Mouse (Mus musculus): ENCODE results near the gene Htr3a. TPM values are rescaled to one million over a fixed set of nuclear protein-coding genes. Genes with fewer than 3 reads are reported as not detected.
A peak's percentile ranks its signal among the peaks of the same experiment; 100 is the strongest.

The Htr3a gene
- polyA plus RNA-seq, 1 experiment from 2014 or later: not detected

DNA sequence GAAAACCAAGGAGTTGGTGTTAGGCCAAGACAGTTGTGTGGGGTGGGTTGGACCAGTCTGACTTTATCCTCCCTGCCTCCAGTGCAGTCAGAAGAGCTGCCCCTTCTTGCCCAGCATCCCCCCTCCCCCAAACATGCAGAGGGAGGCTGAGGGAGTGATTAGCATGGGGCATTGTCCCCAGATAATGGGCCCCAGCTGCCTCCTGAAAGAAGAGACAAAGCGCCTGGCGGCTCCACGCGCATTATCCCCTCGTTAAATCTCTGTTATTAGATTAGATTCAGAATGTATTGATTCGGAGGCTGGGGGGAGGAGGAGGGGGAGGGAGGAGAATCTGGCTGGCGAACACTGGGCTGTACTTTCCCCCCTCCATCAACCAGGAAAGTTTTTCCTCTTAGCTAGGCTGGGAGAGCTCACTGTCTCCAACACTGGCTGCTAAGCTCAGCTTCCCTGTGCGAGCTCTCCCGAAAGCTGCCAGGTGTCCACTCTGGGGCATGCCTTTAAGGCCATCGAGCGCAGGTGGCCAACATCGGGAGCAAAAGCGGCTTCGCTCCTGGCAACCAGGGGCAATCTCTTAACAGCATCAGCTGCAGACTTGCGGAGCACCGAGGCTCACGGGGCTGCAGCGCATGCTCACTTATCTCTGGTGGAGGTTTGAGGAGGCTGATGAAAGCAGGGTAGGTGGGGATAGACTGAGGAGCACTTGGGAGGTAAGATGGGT lies 14.9 kb downstream of the Htr3a start:
- 17% methylated on average over 18 of the region's 18 CpGs for WGBS
- Histone ChIP-seq H3K4me3 (ENCODE audit: low read depth, low read length) (no peak overlapping the region), H3K27me3 (ENCODE audit: control insufficient read depth, insufficient read depth, low read length) (no peaks in the 10 kb centered on the region), H3K36me3 (ENCODE audit: control insufficient read depth, insufficient read depth, low read length) (no peaks in the 10 kb centered on the region), H3K9me3 (ENCODE audit: control insufficient read depth, low read length) (no peaks in the 10 kb centered on the region), H3K4me1 (ENCODE audit: control insufficient read depth, insufficient read depth, low read length) (0 out of 2 replicates have a peak, but pooled peaks cover 3% of the 10 kb centered on the region), H3K27ac (ENCODE audit: low read depth, low read length) (peak overlapping the region; percentile 77), H3K9ac (ENCODE audit: low read length) (no peak overlapping the region), H3K4me2 (ENCODE audit: low read depth) (peak overlapping the region; percentile 34)
- DNase-seq (ENCODE audit: low spot score): peak; percentile 80
- peak; percentile 89 for ATAC-seq (ENCODE audit: insufficient read depth, low FRiP score, low TSS enrichment)

DNA sequence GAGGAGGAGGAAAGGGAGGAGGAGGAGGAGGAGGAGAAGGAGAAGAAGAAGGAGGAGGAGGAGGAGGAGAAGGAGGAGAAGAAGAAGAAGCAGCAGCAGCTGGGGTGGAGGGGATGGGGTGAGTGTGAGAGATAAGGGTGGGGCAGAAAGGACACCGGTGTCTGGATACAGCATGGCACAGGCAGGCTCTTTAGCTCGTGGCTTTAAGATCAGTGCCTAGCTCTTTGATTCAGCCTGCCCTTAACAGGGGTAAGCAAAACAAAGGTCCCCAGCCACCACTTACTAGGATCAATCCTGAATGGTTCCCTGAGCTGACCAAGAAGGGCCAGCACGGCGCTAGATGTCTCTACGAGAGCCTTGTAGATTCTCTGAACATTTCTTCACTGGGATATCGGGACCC lies 16.1 kb downstream of the Htr3a start:
- no peak for DNase-seq (ENCODE audit: low spot score)
- Histone ChIP-seq H3K4me2 (ENCODE audit: low read depth) (no peak overlapping the region), H3K4me3 (ENCODE audit: low read depth, low read length) (no peak overlapping the region), H3K9ac (ENCODE audit: low read length) (no peak overlapping the region), H3K27ac (ENCODE audit: low read depth, low read length) (no peak overlapping the region), H3K9me3 (ENCODE audit: control insufficient read depth, low read length) (no peaks in the 10 kb centered on the region), H3K27me3 (ENCODE audit: control insufficient read depth, insufficient read depth, low read length) (no peaks in the 10 kb centered on the region), H3K36me3 (ENCODE audit: control insufficient read depth, insufficient read depth, low read length) (no peaks in the 10 kb centered on the region), H3K4me1 (ENCODE audit: control insufficient read depth, insufficient read depth, low read length) (0 out of 2 replicates have a peak, but pooled peaks cover 3% of the 10 kb centered on the region)
- no peak for ATAC-seq (ENCODE audit: insufficient read depth, low FRiP score, low TSS enrichment)
- 71% methylated on average over 6 of the region's 6 CpGs for WGBS

DNA sequence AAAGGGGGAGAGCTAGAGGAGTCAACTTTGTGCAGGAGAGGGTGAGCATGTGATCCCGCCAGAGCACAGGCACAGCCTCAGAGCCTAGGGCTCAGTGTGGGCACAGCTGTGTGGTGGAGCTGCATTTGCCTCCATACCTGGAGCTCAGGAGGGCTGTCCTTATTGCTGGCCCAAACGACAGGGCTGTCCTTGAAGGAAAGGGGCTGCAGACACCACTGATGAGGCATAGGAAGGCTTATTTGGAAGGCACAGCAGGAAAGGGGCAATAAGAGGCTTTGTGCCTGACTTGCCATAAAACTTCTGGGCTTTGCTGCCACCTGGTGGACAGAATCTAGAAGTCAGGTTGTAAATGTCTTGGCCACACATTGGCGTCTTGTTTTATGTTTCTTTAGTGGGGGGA lies 16.9 kb downstream of the Htr3a start:
- ATAC-seq (ENCODE audit: insufficient read depth, low FRiP score, low TSS enrichment): no peak
- H3K27me3 ChIP-seq (ENCODE audit: control insufficient read depth, insufficient read depth, low read length): no peaks in the 10 kb centered on the region
- WGBS: 23% methylated on average over 3 of the region's 3 CpGs
- H3K9me3 ChIP-seq (ENCODE audit: control insufficient read depth, low read length): no peaks in the 10 kb centered on the region
- H3K9ac ChIP-seq (ENCODE audit: low read length): no peak overlapping the region
- DNase-seq (ENCODE audit: low spot score): peak; percentile 83
- H3K36me3 ChIP-seq (ENCODE audit: control insufficient read depth, insufficient read depth, low read length): no peaks in the 10 kb centered on the region
- H3K4me3 ChIP-seq (ENCODE audit: low read depth, low read length): no peak overlapping the region
- H3K27ac ChIP-seq (ENCODE audit: low read depth, low read length): no peak overlapping the region
- H3K4me1 ChIP-seq (ENCODE audit: control insufficient read depth, insufficient read depth, low read length): 0 out of 2 replicates have a peak, but pooled peaks cover 3% of the 10 kb centered on the region
- H3K4me2 ChIP-seq (ENCODE audit: low read depth): no peak overlapping the region

DNA sequence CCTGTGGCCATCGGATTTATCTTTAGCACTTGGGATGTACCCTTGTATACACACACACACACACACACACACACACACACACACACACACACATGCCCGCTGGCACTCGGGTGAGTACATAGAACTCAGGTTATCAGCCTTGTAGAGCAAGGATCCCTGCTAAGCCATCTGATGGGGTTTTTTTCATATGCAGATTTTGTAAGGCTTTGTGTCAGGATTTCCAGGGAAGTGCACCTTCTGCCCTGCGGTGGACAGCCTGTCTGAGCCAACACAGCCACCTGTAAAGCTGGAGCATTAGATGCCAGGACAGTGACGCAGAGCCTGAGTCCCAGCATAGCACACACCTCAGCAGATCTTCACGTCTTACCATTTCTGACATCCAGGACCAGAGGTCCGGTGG lies 21.8 kb downstream of the Htr3a start:
- ATAC-seq (ENCODE audit: insufficient read depth, low FRiP score, low TSS enrichment): no peak
- no peaks in the 10 kb centered on the region for H3K27me3 ChIP-seq (ENCODE audit: control insufficient read depth, insufficient read depth, low read length)
- H3K36me3 ChIP-seq (ENCODE audit: control insufficient read depth, insufficient read depth, low read length): no peaks in the 10 kb centered on the region
- no peaks in the 10 kb centered on the region for H3K4me1 ChIP-seq (ENCODE audit: control insufficient read depth, insufficient read depth, low read length)
- no peak overlapping the region for H3K27ac ChIP-seq (ENCODE audit: low read depth, low read length)
- H3K4me3 ChIP-seq (ENCODE audit: low read depth, low read length): no peak overlapping the region
- H3K9me3 ChIP-seq (ENCODE audit: control insufficient read depth, low read length): no peaks in the 10 kb centered on the region
- no peak overlapping the region for H3K9ac ChIP-seq (ENCODE audit: low read length)
- H3K4me2 ChIP-seq (ENCODE audit: low read depth): no peak overlapping the region
- WGBS: 75% methylated on average over 7 of the region's 7 CpGs
- DNase-seq (ENCODE audit: low spot score): no peak

DNA sequence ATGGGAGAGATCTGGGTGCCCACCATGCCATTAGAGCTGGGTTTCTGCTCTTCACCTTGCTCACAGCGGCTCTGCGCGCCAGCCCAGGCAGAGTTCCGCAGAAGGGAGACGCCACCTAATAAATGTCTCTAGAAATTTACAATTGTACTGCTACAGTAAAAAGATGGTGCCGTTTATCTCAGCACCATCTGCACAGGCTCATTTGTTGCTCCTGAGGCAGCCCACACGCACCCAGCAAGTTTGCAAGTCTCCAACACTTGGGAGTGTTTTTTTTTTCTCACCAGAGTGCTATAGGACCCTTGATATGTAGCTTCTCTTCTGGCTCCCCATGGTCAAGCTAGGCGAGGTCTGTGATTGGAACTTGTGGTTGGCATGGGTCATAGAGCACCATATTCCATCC lies 38.0 kb downstream of the Htr3a start:
- Histone ChIP-seq H3K4me3 (ENCODE audit: low read depth, low read length) (no peak overlapping the region), H3K4me1 (ENCODE audit: control insufficient read depth, insufficient read depth, low read length) (no peaks in the 10 kb centered on the region), H3K27ac (ENCODE audit: low read depth, low read length) (no peak overlapping the region), H3K36me3 (ENCODE audit: control insufficient read depth, insufficient read depth, low read length) (no peaks in the 10 kb centered on the region), H3K4me2 (ENCODE audit: low read depth) (no peak overlapping the region), H3K9ac (ENCODE audit: low read length) (no peak overlapping the region), H3K9me3 (ENCODE audit: control insufficient read depth, low read length) (no peaks in the 10 kb centered on the region), H3K27me3 (ENCODE audit: control insufficient read depth, insufficient read depth, low read length) (no peaks in the 10 kb centered on the region)
- ATAC-seq (ENCODE audit: insufficient read depth, low FRiP score, low TSS enrichment): no peak
- WGBS: 75% methylated on average over 8 of the region's 8 CpGs
- DNase-seq (ENCODE audit: low spot score): no peak

DNA sequence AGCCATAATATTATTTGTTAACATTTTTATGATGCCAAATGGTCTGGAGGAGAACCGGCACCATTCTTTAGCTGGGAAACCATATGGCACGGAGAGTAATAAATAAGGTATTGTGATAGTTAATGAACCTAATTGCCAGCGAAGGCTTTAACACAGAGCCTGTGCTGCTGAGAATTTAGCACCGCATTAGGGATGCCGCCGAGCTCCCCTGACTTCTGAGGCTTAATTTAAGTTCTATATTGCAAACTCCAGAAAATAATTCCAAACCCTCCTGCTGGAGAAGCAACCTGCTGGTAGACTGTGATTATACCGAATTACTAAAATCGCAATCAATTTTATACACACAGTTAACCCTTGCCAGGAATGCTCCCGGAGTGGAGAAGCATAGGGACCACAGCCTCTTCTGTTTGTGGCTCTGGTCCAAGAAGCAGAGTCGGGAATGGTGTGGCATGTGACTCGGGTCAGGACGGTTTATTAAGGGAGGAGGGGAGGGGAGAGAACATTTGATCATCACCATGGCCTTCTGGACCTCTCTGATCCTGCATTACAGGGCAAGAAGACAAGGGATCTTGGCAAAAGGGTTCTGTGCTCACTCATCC lies 44.3 kb downstream of the Htr3a start:
- ATAC-seq (ENCODE audit: insufficient read depth, low FRiP score, low TSS enrichment): no peak
- no peaks in the 10 kb centered on the region for H3K36me3 ChIP-seq (ENCODE audit: control insufficient read depth, insufficient read depth, low read length)
- no peak for DNase-seq (ENCODE audit: low spot score)
- 46% methylated on average over 12 of the region's 12 CpGs for WGBS
- H3K9me3 ChIP-seq (ENCODE audit: control insufficient read depth, low read length): no peaks in the 10 kb centered on the region
- H3K4me2 ChIP-seq (ENCODE audit: low read depth): no peak overlapping the region
- no peak overlapping the region for H3K4me3 ChIP-seq (ENCODE audit: low read depth, low read length)
- no peak overlapping the region for H3K9ac ChIP-seq (ENCODE audit: low read length)
- no peak overlapping the region for H3K27ac ChIP-seq (ENCODE audit: low read depth, low read length)
- no peaks in the 10 kb centered on the region; the same call in 1 of the 2 replicates for H3K4me1 ChIP-seq (ENCODE audit: control insufficient read depth, insufficient read depth, low read length)
- H3K27me3 ChIP-seq (ENCODE audit: control insufficient read depth, insufficient read depth, low read length): no peaks in the 10 kb centered on the region

DNA sequence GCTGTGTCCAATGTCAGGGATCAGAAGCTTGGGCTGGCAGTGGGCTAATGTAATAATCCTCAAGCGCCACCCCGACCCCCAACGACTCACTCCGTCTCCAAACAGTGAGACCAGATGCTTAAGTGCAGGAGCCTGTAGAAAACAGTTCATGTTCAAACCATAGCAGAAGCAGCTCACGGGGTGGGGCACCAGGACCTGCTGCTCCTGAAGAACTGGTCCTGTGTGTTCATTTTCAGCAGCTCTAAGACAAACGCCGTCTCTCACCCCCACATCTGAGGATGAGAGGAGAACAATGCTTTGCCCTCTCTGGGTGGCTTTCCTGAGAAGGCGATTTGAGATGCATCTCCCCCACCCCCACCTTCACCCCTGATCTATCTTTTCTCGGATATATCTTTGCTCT lies 45.7 kb downstream of the Htr3a start:
- Histone ChIP-seq H3K4me1 (ENCODE audit: control insufficient read depth, insufficient read depth, low read length) (no peaks in the 10 kb centered on the region; the same call in 1 of the 2 replicates), H3K4me3 (ENCODE audit: low read depth, low read length) (no peak overlapping the region), H3K27ac (ENCODE audit: low read depth, low read length) (no peak overlapping the region), H3K36me3 (ENCODE audit: control insufficient read depth, insufficient read depth, low read length) (no peaks in the 10 kb centered on the region), H3K9me3 (ENCODE audit: control insufficient read depth, low read length) (no peaks in the 10 kb centered on the region), H3K9ac (ENCODE audit: low read length) (no peak overlapping the region), H3K27me3 (ENCODE audit: control insufficient read depth, insufficient read depth, low read length) (no peaks in the 10 kb centered on the region), H3K4me2 (ENCODE audit: low read depth) (no peak overlapping the region)
- WGBS: 59% methylated on average over 9 of the region's 9 CpGs
- ATAC-seq (ENCODE audit: insufficient read depth, low FRiP score, low TSS enrichment) (no peak), DNase-seq (ENCODE audit: low spot score) (no peak)

GRCm38 (mm10) chr9:48861481-48861880 lies 49.4 kb downstream of the Htr3a start:
- ATAC-seq (ENCODE audit: insufficient read depth, low FRiP score, low TSS enrichment): no peak

DNA sequence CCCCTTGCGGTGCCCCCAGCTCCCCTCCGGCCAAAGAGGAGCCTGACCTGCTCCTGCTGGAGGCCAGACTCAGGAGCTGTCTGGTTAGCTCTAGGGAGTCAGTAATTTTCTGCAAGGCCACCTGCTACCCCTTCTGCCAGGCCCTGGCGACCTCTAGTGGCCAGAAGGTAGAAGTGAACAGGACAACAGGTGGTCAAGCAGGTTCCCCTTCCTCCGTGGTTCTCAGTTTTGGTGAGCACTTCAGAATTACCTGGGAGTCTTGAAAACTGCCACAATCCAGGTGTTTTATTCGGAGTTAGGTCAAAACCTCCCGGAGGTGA lies 50.4 kb downstream of the Htr3a start:
- peak; percentile 78 for DNase-seq (ENCODE audit: low spot score)
- no peak for ATAC-seq (ENCODE audit: insufficient read depth, low FRiP score, low TSS enrichment)
- Histone ChIP-seq H3K9ac (ENCODE audit: low read length) (no peak overlapping the region), H3K9me3 (ENCODE audit: control insufficient read depth, low read length) (no peaks in the 10 kb centered on the region), H3K4me1 (ENCODE audit: control insufficient read depth, insufficient read depth, low read length) (no peaks in the 10 kb centered on the region), H3K4me2 (ENCODE audit: low read depth) (no peak overlapping the region), H3K36me3 (ENCODE audit: control insufficient read depth, insufficient read depth, low read length) (no peaks in the 10 kb centered on the region), H3K27ac (ENCODE audit: low read depth, low read length) (no peak overlapping the region), H3K27me3 (ENCODE audit: control insufficient read depth, insufficient read depth, low read length) (no peaks in the 10 kb centered on the region), H3K4me3 (ENCODE audit: low read depth, low read length) (no peak overlapping the region)
- 4% methylated on average over 6 of the region's 6 CpGs for whole genome bisulfite sequencing

More at GRCm38 (mm10) chr9:48861481-48861880, 49.4 kb downstream of the Htr3a start:
- Histone ChIP-seq H3K36me3 (ENCODE audit: control insufficient read depth, insufficient read depth, low read length) (no peaks in the 10 kb centered on the region), H3K27ac (ENCODE audit: low read depth, low read length) (no peak overlapping the region), H3K4me1 (ENCODE audit: control insufficient read depth, insufficient read depth, low read length) (no peaks in the 10 kb centered on the region), H3K9me3 (ENCODE audit: control insufficient read depth, low read length) (no peaks in the 10 kb centered on the region), H3K27me3 (ENCODE audit: control insufficient read depth, insufficient read depth, low read length) (no peaks in the 10 kb centered on the region), H3K4me3 (ENCODE audit: low read depth, low read length) (no peak overlapping the region), H3K4me2 (ENCODE audit: low read depth) (no peak overlapping the region), H3K9ac (ENCODE audit: low read length) (no peak overlapping the region)
- no peak for DNase-seq (ENCODE audit: low spot score)
- WGBS: 91% methylated on average over 10 of the region's 10 CpGs

Data from neural tube, embryonic 11.5 days (tissue).